Mouse (Mus musculus): ENCODE data around the gene Foxj3. TPM values are rescaled to one million over a fixed set of nuclear protein-coding genes. Genes with fewer than 3 reads are reported as not detected.

Gene Foxj3
- polyA plus RNA-seq, 1 experiment: not detected

DNA sequence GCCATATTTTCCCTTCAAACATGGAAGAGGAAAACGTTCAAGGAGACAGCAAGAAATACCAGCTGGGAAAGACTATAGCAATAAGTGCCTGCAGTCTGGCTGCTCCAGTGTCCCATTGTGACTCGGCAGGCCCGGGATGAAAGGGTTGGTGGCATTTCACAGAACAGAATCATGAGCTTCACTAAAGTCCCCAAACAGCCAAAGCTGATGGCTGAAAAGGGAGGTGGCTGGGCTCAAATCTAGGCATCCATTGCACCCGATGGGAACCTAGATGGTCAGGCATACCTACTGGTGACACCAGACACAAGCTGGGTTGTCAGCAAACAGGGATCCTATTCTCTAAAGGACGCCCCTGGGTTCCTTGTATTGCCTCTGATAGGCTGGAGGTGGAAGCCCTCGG is 101.1 kb downstream of the Foxj3 start:
- WGBS: 78% methylated on average over 6 of the region's 6 CpGs
- H3K4me1 ChIP-seq (ENCODE audit: control insufficient read depth, insufficient read depth, low read length): 0 out of 2 replicates have a peak, but pooled peaks cover 4% of the 10 kb centered on the region
- TF ChIP-seq CTCF (IDR thresholded peaks at IDR 0.05; ENCODE audit: insufficient read depth, low read depth, low read length) (no peak), POLR2A (IDR thresholded peaks at IDR 0.05; ENCODE audit: insufficient read depth, low read depth, low read length) (no peak)

DNA sequence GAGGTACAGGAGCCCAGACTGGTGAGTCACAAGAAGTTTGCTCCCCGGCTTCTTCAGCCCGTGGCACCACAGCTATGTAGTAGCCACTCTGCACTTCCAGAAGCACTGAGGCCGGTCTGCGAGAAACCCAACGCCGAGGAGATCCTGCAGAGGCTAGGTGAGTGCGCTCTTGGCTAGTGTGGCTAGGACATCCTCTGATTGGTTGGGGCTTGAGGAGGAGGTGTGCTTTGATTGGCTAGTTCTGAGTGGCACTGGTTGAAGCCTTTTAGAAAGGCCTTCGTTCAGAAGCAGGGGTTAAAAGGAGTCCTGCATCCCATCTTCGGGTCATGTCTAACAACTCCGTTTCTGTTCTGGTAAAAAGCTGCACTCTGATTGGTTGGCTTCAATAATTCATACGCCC is 101.9 kb downstream of the Foxj3 start:
- Histone ChIP-seq H3K27ac (ENCODE audit: insufficient read depth, low read depth, low read length) (no peak overlapping the region), H3K4me3 (ENCODE audit: insufficient read depth, low read depth, low read length) (no peak overlapping the region), H3K4me1 (ENCODE audit: control insufficient read depth, insufficient read depth, low read length) (no peaks in the 10 kb centered on the region)
- 78% methylated on average over 11 of the region's 11 CpGs for WGBS
- TF ChIP-seq POLR2A (IDR thresholded peaks at IDR 0.05; ENCODE audit: insufficient read depth, low read depth, low read length) (no peak), CTCF (IDR thresholded peaks at IDR 0.05; ENCODE audit: insufficient read depth, low read depth, low read length) (no peak)

More for the DNA sequence above, 101.1 kb downstream of the Foxj3 start:
- Histone ChIP-seq H3K4me3 (ENCODE audit: insufficient read depth, low read depth, low read length) (no peak overlapping the region), H3K27ac (ENCODE audit: insufficient read depth, low read depth, low read length) (no peak overlapping the region)

DNA sequence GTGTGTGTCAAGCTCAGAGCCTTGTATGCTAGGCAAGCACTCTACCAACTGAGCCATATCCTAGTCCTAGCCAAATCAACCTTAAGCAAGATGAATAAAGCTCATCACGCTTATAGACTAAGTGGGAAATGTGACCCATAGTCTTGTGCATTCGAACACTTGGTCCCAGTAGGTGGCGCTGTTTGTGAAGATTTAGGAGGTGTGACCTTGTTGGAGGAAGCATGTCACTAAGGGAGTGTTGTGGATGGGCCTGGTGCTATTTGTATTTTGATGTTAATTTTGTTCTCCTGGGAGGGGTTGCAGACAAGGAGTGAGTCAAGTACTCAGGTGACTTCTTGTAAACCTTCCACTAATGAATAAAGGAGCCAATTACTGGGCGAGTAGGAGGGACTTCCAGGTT is 105.9 kb downstream of the Foxj3 start:
- Histone ChIP-seq H3K4me3 (ENCODE audit: insufficient read depth, low read depth, low read length) (no peak overlapping the region), H3K27ac (ENCODE audit: insufficient read depth, low read depth, low read length) (no peak overlapping the region), H3K4me1 (ENCODE audit: control insufficient read depth, insufficient read depth, low read length) (no peaks in the 10 kb centered on the region)
- TF ChIP-seq CTCF (IDR thresholded peaks at IDR 0.05; ENCODE audit: insufficient read depth, low read depth, low read length) (no peak), POLR2A (IDR thresholded peaks at IDR 0.05; ENCODE audit: insufficient read depth, low read depth, low read length) (no peak)
- 85% methylated on average over 4 of the region's 4 CpGs for whole genome bisulfite sequencing

DNA sequence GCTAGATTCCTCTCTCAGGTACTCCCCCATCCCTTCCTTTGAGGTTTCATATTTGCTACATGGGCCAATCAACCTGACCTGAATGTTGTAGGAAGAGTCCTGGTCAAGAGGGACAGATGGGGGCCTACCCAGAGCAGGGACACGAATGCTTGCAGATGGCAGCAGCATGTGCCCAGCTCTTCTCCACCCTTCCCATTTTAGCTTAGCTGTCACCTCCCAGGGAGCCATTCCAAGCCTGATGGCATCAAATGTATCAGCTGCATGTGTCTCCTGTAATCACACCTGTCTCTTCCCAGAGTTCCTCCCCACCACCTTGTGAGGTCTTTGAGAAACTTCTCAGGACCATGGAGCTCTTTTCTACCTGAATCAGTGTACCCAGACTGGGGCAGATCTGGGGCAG is 120.2 kb downstream of the Foxj3 start:
- Histone ChIP-seq H3K4me1 (ENCODE audit: control insufficient read depth, insufficient read depth, low read length) (no peaks in the 10 kb centered on the region; the same call in 1 of the 2 replicates), H3K27ac (ENCODE audit: insufficient read depth, low read depth, low read length) (no peak overlapping the region), H3K4me3 (ENCODE audit: insufficient read depth, low read depth, low read length) (no peak overlapping the region)
- no peak for TF ChIP-seq POLR2A (IDR thresholded peaks at IDR 0.05; ENCODE audit: insufficient read depth, low read depth, low read length)
- TF ChIP-seq CTCF (IDR thresholded peaks at IDR 0.05; ENCODE audit: insufficient read depth, low read depth, low read length): no peak
- WGBS: 91% methylated on average over 1 of the region's 1 CpGs

DNA sequence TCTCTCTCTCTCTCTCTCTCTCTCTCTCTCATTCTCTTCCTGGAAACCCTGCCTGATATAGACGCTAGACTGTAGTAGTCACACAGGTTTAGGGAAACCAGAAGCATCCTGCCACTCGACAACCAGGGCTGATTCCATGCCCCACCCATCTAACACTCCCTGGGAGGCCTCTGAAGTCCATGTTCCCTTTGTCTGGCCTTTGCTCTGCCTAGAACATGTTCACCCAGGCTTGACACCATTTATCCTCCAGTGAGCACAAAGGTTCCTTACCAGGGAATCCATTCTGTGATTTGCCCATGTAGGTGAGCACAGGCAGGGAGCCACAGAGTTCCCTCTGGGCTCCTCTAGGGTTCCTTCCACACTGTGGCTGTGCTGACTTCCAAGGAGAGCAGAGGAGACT is 121.4 kb downstream of the Foxj3 start:
- H3K27ac ChIP-seq (ENCODE audit: insufficient read depth, low read depth, low read length): no peak overlapping the region
- H3K4me3 ChIP-seq (ENCODE audit: insufficient read depth, low read depth, low read length): no peak overlapping the region
- TF ChIP-seq CTCF (IDR thresholded peaks at IDR 0.05; ENCODE audit: insufficient read depth, low read depth, low read length): no peak
- TF ChIP-seq POLR2A (IDR thresholded peaks at IDR 0.05; ENCODE audit: insufficient read depth, low read depth, low read length): no peak
- WGBS: 72% methylated on average over 2 of the region's 2 CpGs
- peaks cover 8% of the 10 kb centered on the region for H3K4me1 ChIP-seq (ENCODE audit: control insufficient read depth, insufficient read depth, low read length)

DNA sequence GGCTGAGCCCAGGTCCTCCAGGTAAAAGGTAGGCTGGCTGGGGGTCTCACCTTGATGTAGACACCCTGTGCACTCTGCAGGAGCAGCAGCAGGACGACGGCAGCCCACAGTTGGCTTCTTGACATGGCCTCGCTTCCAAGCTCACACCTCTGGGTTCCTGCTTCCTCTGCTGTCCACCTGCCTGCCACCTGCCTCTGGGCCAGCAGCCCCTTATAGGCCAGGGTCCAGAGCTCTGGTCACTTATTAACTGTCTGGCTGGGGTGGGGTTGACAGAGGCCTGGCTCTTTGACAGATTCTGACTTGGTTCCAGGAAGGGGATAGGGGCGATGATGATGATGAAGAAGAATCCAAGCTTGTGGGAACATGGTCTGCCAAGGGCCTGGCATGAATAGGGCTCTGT is 121.9 kb downstream of the Foxj3 start, which contains the start of gene Guca2b:
Gene Guca2b, minus strand, starts transcription at position 224 of the 400 bp plus-strand sequence.
- Histone ChIP-seq H3K4me1 (ENCODE audit: control insufficient read depth, insufficient read depth, low read length) (peaks cover 10% of the 10 kb centered on the region), H3K27ac (ENCODE audit: insufficient read depth, low read depth, low read length) (no peak within 1 kb of the TSS), H3K4me3 (ENCODE audit: insufficient read depth, low read depth, low read length) (no peak within 1 kb of the TSS)
- WGBS: 91% methylated on average over 4 of the region's 4 CpGs
- TF ChIP-seq POLR2A (IDR thresholded peaks at IDR 0.05; ENCODE audit: insufficient read depth, low read depth, low read length) (no peak), CTCF (IDR thresholded peaks at IDR 0.05; ENCODE audit: insufficient read depth, low read depth, low read length) (no peak)

DNA sequence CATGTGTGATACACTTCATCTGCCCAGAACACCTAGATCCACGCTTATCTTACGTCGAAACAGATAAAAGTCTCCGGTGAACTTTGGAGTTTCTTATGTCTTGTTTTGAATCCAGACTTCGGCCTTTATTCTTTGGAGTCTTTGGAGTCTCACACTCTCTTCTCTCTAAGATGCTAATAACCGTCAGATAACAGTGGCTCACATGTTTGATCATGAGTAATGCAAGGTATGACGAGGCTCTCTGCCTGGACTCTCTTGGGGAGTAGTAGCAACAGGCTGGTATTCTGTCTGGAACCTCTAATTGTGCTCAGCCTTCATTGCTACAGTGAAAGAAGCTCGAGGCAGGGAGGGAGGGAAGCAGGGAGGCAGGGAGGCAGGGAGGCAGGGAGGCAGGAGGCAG is 123.2 kb downstream of the Foxj3 start:
- Histone ChIP-seq H3K27ac (ENCODE audit: insufficient read depth, low read depth, low read length) (no peak overlapping the region), H3K4me3 (ENCODE audit: insufficient read depth, low read depth, low read length) (no peak overlapping the region), H3K4me1 (ENCODE audit: control insufficient read depth, insufficient read depth, low read length) (peaks cover 10% of the 10 kb centered on the region)
- TF ChIP-seq CTCF (IDR thresholded peaks at IDR 0.05; ENCODE audit: insufficient read depth, low read depth, low read length): no peak
- TF ChIP-seq POLR2A (IDR thresholded peaks at IDR 0.05; ENCODE audit: insufficient read depth, low read depth, low read length): no peak
- 86% methylated on average over 8 of the region's 8 CpGs for WGBS

DNA sequence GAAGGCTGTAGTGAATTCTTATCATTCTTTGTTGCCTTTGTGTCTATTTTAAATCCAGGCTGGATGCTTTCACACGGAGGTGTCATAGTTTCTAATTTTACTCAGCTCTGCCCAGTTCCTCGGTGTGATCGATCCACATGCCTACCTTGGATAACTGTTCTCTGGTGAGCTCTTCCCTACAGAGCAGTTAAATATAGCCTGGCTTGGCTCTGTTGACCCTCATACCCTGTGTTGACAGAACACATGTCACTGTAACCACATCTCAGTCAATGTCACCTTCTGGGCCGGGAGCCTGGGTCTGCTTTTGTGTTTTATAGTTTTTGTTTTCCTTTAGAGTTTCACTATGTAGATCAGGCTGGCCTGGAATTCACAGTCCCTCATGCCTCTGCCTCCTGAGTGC is 125.3 kb downstream of the Foxj3 start:
- no peak for TF ChIP-seq CTCF (IDR thresholded peaks at IDR 0.05; ENCODE audit: insufficient read depth, low read depth, low read length)
- no peak for TF ChIP-seq POLR2A (IDR thresholded peaks at IDR 0.05; ENCODE audit: insufficient read depth, low read depth, low read length)
- Histone ChIP-seq H3K27ac (ENCODE audit: insufficient read depth, low read depth, low read length) (peak overlapping the region; percentile 12; the same call in 1 of the 2 replicates), H3K4me1 (ENCODE audit: control insufficient read depth, insufficient read depth, low read length) (peaks cover 14% of the 10 kb centered on the region), H3K4me3 (ENCODE audit: insufficient read depth, low read depth, low read length) (no peak overlapping the region)
- WGBS: 68% methylated on average over 4 of the region's 4 CpGs

DNA sequence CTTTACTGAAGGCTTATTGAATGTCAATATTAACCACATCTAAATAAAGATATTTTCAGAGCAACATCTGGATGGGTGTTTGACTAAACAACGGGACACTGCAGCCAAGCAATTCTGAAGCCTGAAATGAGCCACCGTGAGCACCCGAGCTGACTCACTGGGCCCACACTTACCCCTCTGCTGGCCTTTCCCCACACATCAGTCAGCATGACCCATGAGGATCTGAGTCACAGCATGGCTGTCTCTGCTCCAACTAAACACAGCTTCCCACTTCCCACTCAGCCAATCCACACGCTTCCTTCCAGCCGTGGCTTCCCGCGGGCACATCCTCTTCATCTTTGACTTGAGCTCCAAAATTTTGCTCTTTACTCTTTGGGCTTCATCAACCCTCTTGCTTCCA is 126.2 kb downstream of the Foxj3 start:
- no peak for TF ChIP-seq CTCF (IDR thresholded peaks at IDR 0.05; ENCODE audit: insufficient read depth, low read depth, low read length)
- no peak for TF ChIP-seq POLR2A (IDR thresholded peaks at IDR 0.05; ENCODE audit: insufficient read depth, low read depth, low read length)
- 25% methylated on average over 7 of the region's 7 CpGs for WGBS
- H3K4me1 ChIP-seq (ENCODE audit: control insufficient read depth, insufficient read depth, low read length): peaks cover 14% of the 10 kb centered on the region
- no peak overlapping the region for H3K4me3 ChIP-seq (ENCODE audit: insufficient read depth, low read depth, low read length)
- no peak overlapping the region for H3K27ac ChIP-seq (ENCODE audit: insufficient read depth, low read depth, low read length)
